Comparison of ENCODE assay signal across 13 mouse cellular contexts in the genomic region with DNA sequence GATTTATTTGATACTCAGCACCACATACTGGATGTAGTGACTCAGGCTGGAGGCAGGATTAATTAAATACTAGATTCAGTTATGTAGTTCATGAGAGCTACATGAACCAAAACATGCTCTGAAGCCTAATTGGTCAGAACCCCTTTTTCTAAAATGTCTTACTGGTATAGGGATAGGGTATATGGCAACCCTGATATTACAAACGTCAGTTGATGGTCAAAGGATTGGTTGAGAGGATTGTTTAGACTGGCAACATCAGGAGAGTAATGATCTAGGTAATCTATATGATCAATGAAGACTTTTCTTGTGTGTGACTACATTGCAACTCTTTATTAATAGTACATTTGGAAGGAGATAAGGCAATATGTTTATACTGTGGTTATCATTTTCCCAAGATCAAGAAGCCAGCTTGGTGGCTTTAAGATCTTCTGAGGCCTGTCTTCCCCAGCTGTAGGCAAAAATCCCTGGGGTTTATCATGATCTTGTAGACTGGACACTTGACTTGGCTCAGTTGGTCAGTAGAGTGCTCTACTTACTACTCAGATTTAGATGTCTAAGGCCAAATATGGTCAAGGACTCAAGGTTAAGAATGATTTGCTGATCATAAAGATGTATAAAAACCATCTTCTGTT. TPM values are rescaled to one million over a fixed set of nuclear protein-coding genes. Genes with fewer than 3 reads are reported as not detected.
DNase-seq lines count a peak whose midpoint lies in the region; ATAC-seq and TF ChIP-seq lines count a peak whose summit lies in the region.
"Had no signal": no experiment of that assay in that cellular context is flagged by ENCODE, and none has a peak within 500 bp of the region (broad histone marks: within the 10 kb centered on the region; RNA-seq: fewer than 3 reads in every experiment).

No protein-coding gene starts in this region.

- peak overlapping the region; percentile 62 for H3K4me2 ChIP-seq in lung, embryonic 14.5 days
- peak overlapping the region; percentile 47; the same call in 1 of the 2 replicates for H3K4me2 ChIP-seq in liver, embryonic 12.5 days
- peak overlapping the region; percentile 42; the same call in 1 of the 2 replicates for H3K4me2 ChIP-seq in stomach, embryonic 15.5 days

- H3K27ac ChIP-seq in gastrocnemius, adult 2 months = no peak overlapping the region
- H3K27ac ChIP-seq in lung, embryonic 14.5 days (ENCODE audit: low read depth) = no peak overlapping the region
- H3K27ac ChIP-seq in liver, embryonic 12.5 days = peak overlapping the region; percentile 22; the same call in 1 of the 2 replicates
- no peak overlapping the region for H3K27ac ChIP-seq in stomach, embryonic 15.5 days

- peaks cover 24% of the 10 kb centered on the region for H3K4me1 ChIP-seq in lung, embryonic 14.5 days (ENCODE audit: insufficient read depth)
- peaks cover 58% of the 10 kb centered on the region for H3K4me1 ChIP-seq in liver, embryonic 12.5 days
- peaks cover 23% of the 10 kb centered on the region for H3K4me1 ChIP-seq in stomach, embryonic 15.5 days

- H3K36me3 ChIP-seq in lung, embryonic 14.5 days (ENCODE audit: insufficient read depth) = peaks cover 81% of the 10 kb centered on the region
- peaks cover 96% of the 10 kb centered on the region for H3K36me3 ChIP-seq in liver, embryonic 12.5 days
- peaks cover 52% of the 10 kb centered on the region for H3K36me3 ChIP-seq in stomach, embryonic 15.5 days

- 56% methylated on average over 1 of the region's 1 CpGs for WGBS in lung, embryonic 14.5 days
- 75% methylated on average over 1 of the region's 1 CpGs for WGBS in liver, embryonic 12.5 days (ENCODE audit: insufficient replicate concordance)
- WGBS in stomach, embryonic 15.5 days = 53% methylated on average over 1 of the region's 1 CpGs

- H3K9ac ChIP-seq in lung, embryonic 14.5 days = no peak overlapping the region
- H3K9ac ChIP-seq in liver, embryonic 12.5 days = 0 out of 2 replicates have a peak overlapping the region, but pooled peaks have one; percentile 45
- H3K9ac ChIP-seq in stomach, embryonic 15.5 days = no peak overlapping the region

- no peaks in the 10 kb centered on the region for H3K27me3 ChIP-seq in lung, embryonic 14.5 days (ENCODE audit: insufficient read depth, low read length)
- H3K27me3 ChIP-seq in liver, embryonic 12.5 days (replicated peaks) = no peaks in the 10 kb centered on the region
- H3K27me3 ChIP-seq in stomach, embryonic 15.5 days (replicated peaks) = no peaks in the 10 kb centered on the region

- peak overlapping the region; percentile 89; the same call in 1 of the 2 replicates for H3K4me3 ChIP-seq in gastrocnemius, adult 2 months
- no peak overlapping the region for H3K4me3 ChIP-seq in lung, embryonic 14.5 days (ENCODE audit: low read depth, low read length)
- no peak overlapping the region for H3K4me3 ChIP-seq in liver, embryonic 12.5 days
- H3K4me3 ChIP-seq in stomach, embryonic 15.5 days (replicated peaks) = no peak overlapping the region

- DNase-seq in gastrocnemius, adult 2 months = no peak
- no peak for DNase-seq in gastrocnemius, postnatal 14 days
- no peak for DNase-seq in lung, embryonic 14.5 days
- no peak for DNase-seq in lung, postnatal 25 days (ENCODE audit: low spot score)
- no peak for DNase-seq in heart, postnatal 14 days
- DNase-seq: kidney, postnatal 14 days had no signal

- TF ChIP-seq CTCF in gastrocnemius, adult 2 months (IDR thresholded peaks at IDR 0.05) = no peak
- no peak for TF ChIP-seq CTCF in lung, embryonic 14.5 days (IDR thresholded peaks at IDR 0.05; ENCODE audit: low read depth)

- no peaks in the 10 kb centered on the region for H3K9me3 ChIP-seq in lung, embryonic 14.5 days (ENCODE audit: low read depth, low read length)
- no peaks in the 10 kb centered on the region for H3K9me3 ChIP-seq in liver, embryonic 12.5 days (replicated peaks)
- H3K9me3 ChIP-seq in stomach, embryonic 15.5 days = no peaks in the 10 kb centered on the region

- intact Hi-C loops in gastrocnemius, adult 2 months (cut with DNase I) = no loop called here
- intact Hi-C loops in gastrocnemius, postnatal 14 days (cut with DNase I; ENCODE audit: low total_unique reads) = no loop called here
- intact Hi-C loops in heart, postnatal 14 days (cut with DNase I) = no loop called here

- ATAC-seq in lung, embryonic 14.5 days (ENCODE audit: insufficient read depth) = no peak
- no peak for ATAC-seq in liver, embryonic 12.5 days
- no peak for ATAC-seq in stomach, embryonic 15.5 days (ENCODE audit: insufficient read depth, low FRiP score, low read depth)
- ATAC-seq in cerebellum, adult (ENCODE audit: insufficient number of reproducible peaks, low FRiP score, low TSS enrichment) = no peak

RNA-seq across cellular contexts. Expression of gene Hspa5, which starts 5.6 kb away (rescaled TPM):
- 100 to 1,000 TPM; 174 to 245 TPM for total RNA-seq in gastrocnemius, adult 2 months (2021)
- total RNA-seq in gastrocnemius, postnatal 14 days (2021) = 100 to 1,000 TPM; 175 to 207 TPM
- polyA plus RNA-seq in lung, embryonic 14.5 days (2014; fragmentation: Nextera tagmentation; extraction: Ambion mirVana) = 981 and 1,088 TPM in 2 replicates
- 656 and 672 TPM in 2 replicates for polyA plus RNA-seq in liver, embryonic 12.5 days (2016; fragmentation: Nextera tagmentation; extraction: Ambion mirVana)
- 941 and 1,038 TPM in 2 replicates for polyA plus RNA-seq in stomach, embryonic 15.5 days (2015; fragmentation: Nextera tagmentation; extraction: Ambion mirVana)
- total RNA-seq in heart, postnatal 14 days (2021) = 100 to 1,000 TPM; 383 to 477 TPM

RNA-seq across cellular contexts. Expression of gene Gapvd1, which starts 22.3 kb away (rescaled TPM):
- 10 to 100 TPM; 34.0 to 35.5 TPM for total RNA-seq in gastrocnemius, adult 2 months (2021)
- 10 to 100 TPM; 32.2 to 34.6 TPM for total RNA-seq in gastrocnemius, postnatal 14 days (2021)
- 84.4 and 91.7 TPM in 2 replicates for polyA plus RNA-seq in lung, embryonic 14.5 days (2014; fragmentation: Nextera tagmentation; extraction: Ambion mirVana)
- polyA plus RNA-seq in liver, embryonic 12.5 days (2016; fragmentation: Nextera tagmentation; extraction: Ambion mirVana) = 87.3 and 93.7 TPM in 2 replicates
- polyA plus RNA-seq in stomach, embryonic 15.5 days (2015; fragmentation: Nextera tagmentation; extraction: Ambion mirVana) = 77.6 and 83.2 TPM in 2 replicates
- total RNA-seq in heart, postnatal 14 days (2021) = 10 to 100 TPM; 43.8 to 45.4 TPM

RNA-seq across cellular contexts. Expression of gene Rabepk, which starts 22.4 kb away (rescaled TPM):
- 1 to 10 TPM; 7.9 to 8.3 TPM for total RNA-seq in gastrocnemius, adult 2 months (2021)
- 10 to 100 TPM in 1 of 2 experiments, 1 to 10 TPM in 1; 7.9 to 10.1 TPM for total RNA-seq in gastrocnemius, postnatal 14 days (2021)
- polyA plus RNA-seq in lung, embryonic 14.5 days (2014; fragmentation: Nextera tagmentation; extraction: Ambion mirVana) = 39.6 and 45.0 TPM in 2 replicates
- 32.5 and 33.2 TPM in 2 replicates for polyA plus RNA-seq in liver, embryonic 12.5 days (2016; fragmentation: Nextera tagmentation; extraction: Ambion mirVana)
- 39.6 and 43.9 TPM in 2 replicates for polyA plus RNA-seq in stomach, embryonic 15.5 days (2015; fragmentation: Nextera tagmentation; extraction: Ambion mirVana)
- 10 to 100 TPM in 1 of 2 experiments, 1 to 10 TPM in 1; 9.3 to 13.1 TPM for total RNA-seq in heart, postnatal 14 days (2021)

RNA-seq across cellular contexts. Expression of gene Fbxw2, which starts 48.8 kb away (rescaled TPM):
- 10 to 100 TPM; 52.5 to 53.2 TPM for total RNA-seq in gastrocnemius, adult 2 months (2021)
- 10 to 100 TPM; 43.5 to 48.3 TPM for total RNA-seq in gastrocnemius, postnatal 14 days (2021)
- 73.8 and 77.5 TPM in 2 replicates for polyA plus RNA-seq in lung, embryonic 14.5 days (2014; fragmentation: Nextera tagmentation; extraction: Ambion mirVana)
- 68.6 and 71.9 TPM in 2 replicates for polyA plus RNA-seq in liver, embryonic 12.5 days (2016; fragmentation: Nextera tagmentation; extraction: Ambion mirVana)
- 83.6 and 83.9 TPM in 2 replicates for polyA plus RNA-seq in stomach, embryonic 15.5 days (2015; fragmentation: Nextera tagmentation; extraction: Ambion mirVana)
- 10 to 100 TPM; 60.1 to 61.1 TPM for total RNA-seq in heart, postnatal 14 days (2021)

RNA-seq across cellular contexts. Expression of gene Gm34653, which starts 55.5 kb away (rescaled TPM):
- total RNA-seq in gastrocnemius, adult 2 months (2021) = under 1 TPM; 0.18 to 0.39 TPM
- total RNA-seq in gastrocnemius, postnatal 14 days (2021) = under 1 TPM; 0.12 to 0.18 TPM
- polyA plus RNA-seq in lung, embryonic 14.5 days (2014; fragmentation: Nextera tagmentation; extraction: Ambion mirVana) = not detected in 2 replicates
- polyA plus RNA-seq in liver, embryonic 12.5 days (2016; fragmentation: Nextera tagmentation; extraction: Ambion mirVana) = 0.07 TPM in 2 replicates
- polyA plus RNA-seq in stomach, embryonic 15.5 days (2015; fragmentation: Nextera tagmentation; extraction: Ambion mirVana) = not detected in 2 replicates
- not detected for total RNA-seq in heart, postnatal 14 days (2021)
- total RNA-seq: common myeloid progenitor, adult 5-6 weeks; left cerebral cortex, postnatal 25 days had no signal
- polyA plus RNA-seq: brain, embryonic 14.5 days; frontal cortex, adult 2 months had no signal
